Mouse (Mus musculus): Measurements from ENCODE around the gene Atp2b1.

- TF ChIP-seq CTCF (IDR thresholded peaks at IDR 0.05; ENCODE audit: control insufficient read depth, insufficient read depth, low read length) (no peak), POLR2A (IDR thresholded peaks at IDR 0.05; ENCODE audit: borderline replicate concordance, control insufficient read depth, low read depth, low read length) (no peak)
Observed at GRCm38 (mm10) chr10:98926991-98927390, 12.8 kb downstream of the Atp2b1 start.

All from bone marrow, adult 2 months (tissue).